Mouse (Mus musculus) heart, adult 11 months (tissue): ENCODE results near the gene Tmem182.

Experiments
- DNase-seq: peaks from one replicate; pipeline ENCODE4 v3.0.0; 2022

Gene Tmem182

GRCm38 (mm10) chr1:40867651-40868050 is 62.2 kb downstream of the Tmem182 start:
- DNase-seq, result peak; percentile 89

- DNase-seq, result peak; percentile 59
These were observed 68.5 kb downstream of the Tmem182 start for GRCm38 (mm10) chr1:40873760-40874455.

GRCm38 (mm10) chr1:40874456-40875375 is 69.3 kb downstream of the Tmem182 start:
- peak; percentile 87 for DNase-seq

GRCm38 (mm10) chr1:40879051-40879450 is 73.7 kb downstream of the Tmem182 start:
- DNase-seq, result peak; percentile 80

- peak; percentile 61 for DNase-seq
These were observed 74.1 kb downstream of the Tmem182 start for GRCm38 (mm10) chr1:40879526-40879925.

GRCm38 (mm10) chr1:40880527-40880926 is 75.1 kb downstream of the Tmem182 start:
- peak; percentile 49 for DNase-seq

GRCm38 (mm10) chr1:40883856-40884255 is 78.5 kb downstream of the Tmem182 start:
- peak; percentile 39 for DNase-seq

- DNase-seq, result no peak
These were observed 79.5 kb downstream of the Tmem182 start for GRCm38 (mm10) chr1:40884943-40885342.

- peak; percentile 89 for DNase-seq
These were observed 82.3 kb downstream of the Tmem182 start for GRCm38 (mm10) chr1:40887673-40888072.

GRCm38 (mm10) chr1:40888396-40889040 is 83.1 kb downstream of the Tmem182 start:
- DNase-seq, result peak; percentile 22

GRCm38 (mm10) chr1:40889617-40890016 is 84.2 kb downstream of the Tmem182 start:
- DNase-seq, result peak; percentile 33

- peak; percentile 68 for DNase-seq
These were observed 84.8 kb downstream of the Tmem182 start for GRCm38 (mm10) chr1:40890246-40890645.

GRCm38 (mm10) chr1:40903712-40904111 is 98.3 kb downstream of the Tmem182 start:
- DNase-seq, result peak; percentile 11
